Mouse (Mus musculus): ENCODE results near the gene Mical3. TPM values are rescaled to one million over a fixed set of nuclear protein-coding genes. Genes with fewer than 3 reads are reported as not detected.

Mical3 gene
- total and polyA plus RNA-seq, 2 experiments from 2014 or later = 17.5 to 78.7 TPM

DNA sequence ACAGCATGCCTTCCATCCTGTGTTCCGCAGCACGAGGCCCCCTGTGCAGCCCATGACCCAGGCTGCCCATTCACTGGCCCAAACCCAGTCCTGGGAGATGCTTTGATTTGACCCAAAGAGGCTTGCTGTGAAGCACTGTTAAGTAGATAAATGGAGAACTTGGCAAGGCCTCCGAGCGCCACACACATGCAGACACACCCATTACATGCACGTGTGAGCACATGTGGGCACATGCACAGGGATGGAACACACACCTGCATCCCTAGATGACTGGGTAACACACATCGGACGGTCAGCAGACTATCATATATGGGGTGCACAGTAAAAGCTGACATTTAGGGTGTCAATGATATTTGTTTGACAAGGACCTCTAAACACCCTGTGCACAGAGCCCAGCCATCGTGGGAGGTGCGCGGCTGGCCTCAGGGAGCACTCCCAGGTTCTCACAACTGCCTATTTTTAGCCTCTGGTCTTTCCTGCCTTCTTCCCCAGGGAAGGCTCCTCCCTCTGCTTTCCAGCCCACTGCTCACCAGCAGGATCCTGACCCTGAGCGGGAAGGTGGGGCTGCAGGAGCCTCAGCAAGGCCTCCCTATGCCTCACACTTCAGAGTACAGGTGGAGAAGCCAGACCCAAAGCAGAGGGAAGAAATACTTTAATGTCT is 63.2 kb downstream of the Mical3 start:
- Histone ChIP-seq H3K27ac (ENCODE audit: low read depth, low read length) (no peak overlapping the region), H3K4me3 (ENCODE audit: low read depth, low read length) (no peak overlapping the region), H3K4me1 (ENCODE audit: insufficient read depth) (no peaks in the 10 kb centered on the region), H3K4me2 (ENCODE audit: low read depth) (no peak overlapping the region), H3K9me3 (ENCODE audit: low read length) (no peaks in the 10 kb centered on the region), H3K27me3 (ENCODE audit: insufficient read depth, low read length) (no peaks in the 10 kb centered on the region), H3K36me3 (ENCODE audit: insufficient read depth) (no peaks in the 10 kb centered on the region), H3K9ac (no peak overlapping the region)
- no peak for TF ChIP-seq CTCF (IDR thresholded peaks at IDR 0.05; ENCODE audit: low read depth)
- ATAC-seq = no peak
- DNase-seq = no peak
- 68% methylated on average over 11 of the region's 11 CpGs for WGBS

DNA sequence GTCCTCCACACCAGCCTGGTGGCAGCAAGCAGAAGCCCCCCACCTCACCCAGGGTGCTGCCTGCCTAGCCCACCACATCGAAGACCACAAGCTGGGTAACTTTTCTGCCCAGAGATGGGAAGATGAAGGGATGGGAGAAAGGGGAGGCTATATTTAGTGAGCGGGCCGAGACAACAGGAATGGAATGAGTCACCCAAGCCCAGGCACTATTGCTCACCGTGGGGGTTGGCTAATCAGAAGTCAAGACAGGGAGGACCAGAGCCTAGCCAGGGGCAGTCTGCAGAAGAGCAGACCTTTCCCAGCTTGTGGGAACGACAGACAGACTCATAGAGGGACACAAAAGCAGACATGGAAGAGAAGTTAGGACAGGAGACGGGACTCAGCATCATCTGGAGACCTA is 64.0 kb downstream of the Mical3 start:
- 0 out of 2 replicates have a peak overlapping the region, but pooled peaks have one; percentile 10 for H3K9ac ChIP-seq
- no peaks in the 10 kb centered on the region for H3K27me3 ChIP-seq (ENCODE audit: insufficient read depth, low read length)
- TF ChIP-seq CTCF (IDR thresholded peaks at IDR 0.05; ENCODE audit: low read depth) = no peak
- H3K27ac ChIP-seq (ENCODE audit: low read depth, low read length) = 0 out of 2 replicates have a peak overlapping the region, but pooled peaks have one; percentile 4
- DNase-seq (no peak), ATAC-seq (no peak)
- H3K9me3 ChIP-seq (ENCODE audit: low read length) = no peaks in the 10 kb centered on the region
- no peaks in the 10 kb centered on the region for H3K4me1 ChIP-seq (ENCODE audit: insufficient read depth)
- H3K4me2 ChIP-seq (ENCODE audit: low read depth) = no peak overlapping the region
- H3K4me3 ChIP-seq (ENCODE audit: low read depth, low read length) = no peak overlapping the region
- WGBS = 49% methylated on average over 6 of the region's 6 CpGs
- no peaks in the 10 kb centered on the region for H3K36me3 ChIP-seq (ENCODE audit: insufficient read depth)

DNA sequence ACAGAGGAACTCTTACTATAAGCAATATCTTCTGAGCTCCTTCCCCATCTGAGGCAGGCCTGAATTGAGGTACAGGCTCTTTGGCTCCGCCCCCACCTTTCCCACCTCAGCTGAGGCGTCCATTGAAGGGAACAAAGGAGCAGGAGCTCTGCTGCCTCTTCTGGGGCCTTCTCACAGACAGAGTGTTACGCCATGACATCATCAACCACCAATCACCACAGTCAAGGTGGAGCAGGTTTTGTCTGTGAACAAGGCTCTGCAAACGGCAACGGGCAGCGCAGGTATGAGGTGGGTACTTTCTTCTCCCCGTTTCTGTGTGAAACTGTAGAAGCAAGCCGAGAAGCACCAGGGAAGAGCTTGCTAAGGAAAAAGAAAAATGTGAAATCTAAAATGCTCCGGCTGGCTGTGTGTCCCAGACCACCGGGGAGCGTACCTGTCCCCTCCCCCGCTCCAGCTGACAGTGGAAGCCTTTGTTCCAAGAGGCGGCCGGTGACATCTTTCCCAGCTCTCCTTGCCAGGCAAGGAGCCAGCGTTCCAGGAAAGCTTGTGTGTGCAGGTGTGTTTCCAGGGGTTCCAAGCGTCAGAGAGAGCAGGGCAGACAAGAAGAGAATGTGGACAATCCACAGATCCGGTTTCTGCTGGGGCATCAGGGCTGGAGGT is 66.3 kb downstream of the Mical3 start:
- Histone ChIP-seq H3K27ac (ENCODE audit: low read depth, low read length) (peak overlapping the region; percentile 90), H3K4me3 (ENCODE audit: low read depth, low read length) (peak overlapping the region; percentile 0; the same call in 1 of the 2 replicates), H3K4me1 (ENCODE audit: insufficient read depth) (no peaks in the 10 kb centered on the region), H3K27me3 (ENCODE audit: insufficient read depth, low read length) (no peaks in the 10 kb centered on the region), H3K4me2 (ENCODE audit: low read depth) (peak overlapping the region; percentile 33), H3K36me3 (ENCODE audit: insufficient read depth) (no peaks in the 10 kb centered on the region), H3K9me3 (ENCODE audit: low read length) (no peaks in the 10 kb centered on the region), H3K9ac (peak overlapping the region; percentile 43)
- no peak for TF ChIP-seq CTCF (IDR thresholded peaks at IDR 0.05; ENCODE audit: low read depth)
- ATAC-seq (peak; percentile 98), DNase-seq (peak; percentile 80)
- WGBS = 20% methylated on average over 17 of the region's 17 CpGs

DNA sequence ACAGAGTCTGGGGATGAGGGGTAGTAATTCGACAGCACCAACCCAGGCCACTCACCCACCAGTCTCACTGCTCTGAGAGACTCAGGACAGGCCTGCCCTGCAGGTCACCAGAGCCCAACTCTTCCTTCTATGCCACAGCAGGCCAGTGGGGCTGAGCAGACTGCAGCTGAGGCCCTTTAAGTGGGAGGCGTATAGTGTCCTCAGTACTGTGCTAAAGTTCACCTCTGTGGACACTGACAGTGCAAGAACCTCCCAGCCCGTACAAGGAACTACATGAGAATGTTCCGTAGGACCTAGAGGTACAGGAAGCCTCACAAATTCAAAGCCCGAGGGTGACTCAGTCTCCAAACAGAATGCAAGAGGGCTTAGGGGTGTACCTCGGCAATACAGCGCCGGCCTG is 67.0 kb downstream of the Mical3 start:
- Histone ChIP-seq H3K27ac (ENCODE audit: low read depth, low read length) (peak overlapping the region; percentile 90), H3K4me2 (ENCODE audit: low read depth) (no peak overlapping the region), H3K27me3 (ENCODE audit: insufficient read depth, low read length) (no peaks in the 10 kb centered on the region), H3K9me3 (ENCODE audit: low read length) (no peaks in the 10 kb centered on the region), H3K4me3 (ENCODE audit: low read depth, low read length) (no peak overlapping the region), H3K36me3 (ENCODE audit: insufficient read depth) (no peaks in the 10 kb centered on the region), H3K4me1 (ENCODE audit: insufficient read depth) (no peaks in the 10 kb centered on the region), H3K9ac (peak overlapping the region; percentile 28; the same call in 1 of the 2 replicates)
- ATAC-seq (no peak), DNase-seq (peak; percentile 13)
- WGBS = 86% methylated on average over 8 of the region's 8 CpGs
- TF ChIP-seq CTCF (IDR thresholded peaks at IDR 0.05; ENCODE audit: low read depth) = no peak

DNA sequence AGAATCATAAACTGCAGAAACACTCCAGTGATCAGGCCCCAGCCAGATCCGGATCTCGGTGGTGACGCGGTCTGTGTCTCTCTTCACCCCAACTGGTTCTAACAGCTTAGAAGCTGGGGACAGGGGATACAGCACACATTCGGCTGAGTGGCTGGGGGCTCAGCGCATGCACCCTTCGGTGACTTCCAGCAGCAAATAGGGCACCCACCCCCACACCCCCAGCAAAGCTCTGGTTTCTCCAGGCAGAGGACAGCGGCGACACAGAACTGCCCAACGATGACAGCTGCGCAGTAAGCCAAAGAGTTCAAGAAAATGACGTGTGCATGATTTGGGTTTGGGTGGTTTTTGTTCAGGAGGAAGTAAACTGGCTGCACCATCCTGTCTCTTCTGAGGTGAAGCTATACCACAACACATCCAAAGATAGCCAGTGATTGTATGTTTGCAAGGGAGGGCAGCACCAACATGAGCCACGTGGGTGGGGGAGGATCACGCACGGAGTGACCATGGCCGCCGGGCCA is 67.8 kb downstream of the Mical3 start:
- no peaks in the 10 kb centered on the region for H3K4me1 ChIP-seq (ENCODE audit: insufficient read depth)
- H3K9ac ChIP-seq = no peak overlapping the region
- DNase-seq (no peak), ATAC-seq (no peak)
- no peak overlapping the region for H3K4me3 ChIP-seq (ENCODE audit: low read depth, low read length)
- H3K4me2 ChIP-seq (ENCODE audit: low read depth) = no peak overlapping the region
- TF ChIP-seq CTCF (IDR thresholded peaks at IDR 0.05; ENCODE audit: low read depth) = no peak
- no peaks in the 10 kb centered on the region for H3K27me3 ChIP-seq (ENCODE audit: insufficient read depth, low read length)
- H3K36me3 ChIP-seq (ENCODE audit: insufficient read depth) = no peaks in the 10 kb centered on the region
- H3K27ac ChIP-seq (ENCODE audit: low read depth, low read length) = no peak overlapping the region
- WGBS = 96% methylated on average over 17 of the region's 17 CpGs
- H3K9me3 ChIP-seq (ENCODE audit: low read length) = no peaks in the 10 kb centered on the region

DNA sequence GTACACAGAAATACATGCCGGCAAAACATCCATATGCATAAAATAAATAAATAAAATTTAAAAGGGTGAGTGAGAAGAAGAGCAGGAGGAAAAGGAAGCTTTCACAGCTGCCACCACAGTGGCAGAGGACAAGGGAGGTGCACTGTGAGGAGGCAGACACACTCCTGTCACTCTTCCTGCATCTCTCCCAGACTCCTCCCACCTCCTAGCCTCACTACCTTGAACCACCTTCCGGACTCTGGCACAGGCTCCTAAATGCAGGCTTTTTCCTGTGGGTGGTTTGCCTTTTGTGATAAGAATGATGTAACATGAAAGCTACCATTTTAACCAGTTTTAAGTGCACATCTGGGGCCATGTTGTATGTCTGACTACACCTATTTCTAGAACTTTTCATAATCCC is 72.8 kb downstream of the Mical3 start:
- H3K27me3 ChIP-seq (ENCODE audit: insufficient read depth, low read length) = no peaks in the 10 kb centered on the region
- WGBS = 77% methylated on average over 2 of the region's 2 CpGs
- DNase-seq = no peak
- no peaks in the 10 kb centered on the region for H3K9me3 ChIP-seq (ENCODE audit: low read length)
- no peak for ATAC-seq
- H3K4me3 ChIP-seq (ENCODE audit: low read depth, low read length) = no peak overlapping the region
- no peaks in the 10 kb centered on the region for H3K4me1 ChIP-seq (ENCODE audit: insufficient read depth)
- H3K27ac ChIP-seq (ENCODE audit: low read depth, low read length) = no peak overlapping the region
- no peaks in the 10 kb centered on the region for H3K36me3 ChIP-seq (ENCODE audit: insufficient read depth)
- no peak overlapping the region for H3K9ac ChIP-seq
- no peak for TF ChIP-seq CTCF (IDR thresholded peaks at IDR 0.05; ENCODE audit: low read depth)
- no peak overlapping the region for H3K4me2 ChIP-seq (ENCODE audit: low read depth)

Data from forebrain, postnatal 0 days (tissue).